ENCODE assay signal across 14 mouse cellular contexts in genomic region chrX:66526842-66527623, GRCm38 (mm10).
DNase-seq lines count a peak whose midpoint lies in the region; ATAC-seq and TF ChIP-seq lines count a peak whose summit lies in the region.
"Had no signal": no experiment of that assay in that cellular context is flagged by ENCODE, and none has a peak within 500 bp of the region (broad histone marks: within the 10 kb centered on the region; RNA-seq: fewer than 3 reads in every experiment).

No protein-coding gene starts in this region.

- H3K27me3 ChIP-seq in kidney, postnatal 0 days (ENCODE audit: insufficient read depth, low read length) = no peaks in the 10 kb centered on the region
- H3K27me3 ChIP-seq in Patski = peaks cover 8% of the 10 kb centered on the region
- H3K27me3 ChIP-seq in hindbrain, embryonic 16.5 days (replicated peaks; ENCODE audit: control insufficient read depth, insufficient read depth, low read length) = no peaks in the 10 kb centered on the region
- H3K27me3 ChIP-seq: limb, embryonic 15.5 days had no signal

- no peak overlapping the region for H3K9ac ChIP-seq in kidney, postnatal 0 days (ENCODE audit: low read depth, low read length)
- H3K9ac ChIP-seq in hindbrain, embryonic 16.5 days (ENCODE audit: low read depth, low read length) = no peak overlapping the region
- H3K9ac ChIP-seq: limb, embryonic 15.5 days had no signal

- no peaks in the 10 kb centered on the region for H3K9me3 ChIP-seq in kidney, postnatal 0 days (replicated peaks; ENCODE audit: low read length)
- no peaks in the 10 kb centered on the region for H3K9me3 ChIP-seq in hindbrain, embryonic 16.5 days (ENCODE audit: control insufficient read depth, low read length)
- H3K9me3 ChIP-seq: limb, embryonic 15.5 days had no signal

- no peak for TF ChIP-seq CTCF in kidney, postnatal 0 days (IDR thresholded peaks at IDR 0.05; ENCODE audit: low read depth)
- TF ChIP-seq CTCF in Patski (IDR thresholded peaks at IDR 0.05) = no peak

- CTCF ChIA-PET in Patski (lab: Charles Lee) = no interaction called here

- in situ Hi-C loops in Patski (cut with MboI; ENCODE audit: low pct_unique_long_range_greater_than_20kb) = no loop called here

- POLR2A ChIA-PET in Patski (lab: Charles Lee) = no interaction called here

- H3K4me3 ChIP-seq in kidney, postnatal 0 days (replicated peaks; ENCODE audit: low read depth, low read length) = no peak overlapping the region
- H3K4me3 ChIP-seq in hindbrain, embryonic 16.5 days (ENCODE audit: low read length) = no peak overlapping the region
- H3K4me3 ChIP-seq: limb, embryonic 15.5 days had no signal

- H3K27ac ChIP-seq in kidney, postnatal 0 days = no peak overlapping the region
- H3K27ac ChIP-seq in hindbrain, embryonic 16.5 days (ENCODE audit: low read depth, low read length) = no peak overlapping the region
- H3K27ac ChIP-seq: limb, embryonic 15.5 days had no signal

- H3K36me3 ChIP-seq in kidney, postnatal 0 days (ENCODE audit: insufficient read depth, low read length) = no peaks in the 10 kb centered on the region
- H3K36me3 ChIP-seq in hindbrain, embryonic 16.5 days (ENCODE audit: control insufficient read depth, insufficient read depth, low read length) = no peaks in the 10 kb centered on the region
- H3K36me3 ChIP-seq: limb, embryonic 15.5 days had no signal

- ATAC-seq in frontal cortex, adult (ENCODE audit: low TSS enrichment) = 0 out of 2 replicates have a peak, but pooled peaks have one; percentile 44
- ATAC-seq in kidney, postnatal 0 days (replicated peaks; ENCODE audit: low FRiP score, low read depth) = peak; percentile 71; the same call in 1 of the 2 replicates
- peak; percentile 17 for ATAC-seq in Patski
- peak; percentile 75; the same call in 1 of the 2 replicates for ATAC-seq in hindbrain, embryonic 16.5 days
- ATAC-seq: activated CD4-positive, CD25-positive, alpha-beta regulatory T cell, adult 4 months had no signal

- no peak for DNase-seq in frontal cortex, postnatal 14 days (ENCODE audit: low spot score in 2 of 2)
- DNase-seq in kidney, postnatal 0 days (ENCODE audit: low spot score) = no peak
- no peak for DNase-seq in kidney, adult 9 months
- no peak for DNase-seq in Patski (ENCODE audit: low read depth, low spot score)
- no peak for DNase-seq in urinary bladder, postnatal 25 days (ENCODE audit: low spot score)
- DNase-seq in right cerebral cortex, postnatal 4 days = no peak
- DNase-seq: cerebellum, adult 8-10 months; heart, adult 11 months; heart, postnatal 10 days; lung, adult 2 months had no signal

- H3K4me1 ChIP-seq in kidney, postnatal 0 days (replicated peaks; ENCODE audit: insufficient read depth, low read length) = no peaks in the 10 kb centered on the region
- H3K4me1 ChIP-seq in hindbrain, embryonic 16.5 days (ENCODE audit: control insufficient read depth, insufficient read depth, low read depth, low read length) = no peaks in the 10 kb centered on the region
- H3K4me1 ChIP-seq: limb, embryonic 15.5 days had no signal

- H3K4me2 ChIP-seq in kidney, postnatal 0 days (ENCODE audit: low read length) = no peak overlapping the region
- no peak overlapping the region for H3K4me2 ChIP-seq in hindbrain, embryonic 16.5 days (ENCODE audit: low read length)
- H3K4me2 ChIP-seq: limb, embryonic 15.5 days had no signal

- WGBS in kidney, postnatal 0 days = 68% methylated on average over 3 of the region's 3 CpGs
- WGBS in hindbrain, embryonic 16.5 days = 47% methylated on average over 3 of the region's 3 CpGs

Comparison
In these comparisons a context has a peak if more than half of its experiments do, and no peak if none do; other contexts are left out.
1. ATAC-seq: peak in every context shown above with its lines; median percentile 75 in hindbrain, embryonic 16.5 days; 71 in kidney, postnatal 0 days; 44 in frontal cortex, adult; 17 in Patski.